Mouse (Mus musculus) central nervous system, embryonic 18 days (tissue): ENCODE data around the gene Gm5726. TPM values are rescaled to one million over a fixed set of nuclear protein-coding genes. Genes with fewer than 3 reads are reported as not detected.

Experiments used
- polyA plus RNA-seq: library from polyadenylated mRNA; depleted of rRNA; stranded (reverse); fragments of >200 nt; gene quantifications from 2 replicates; pipeline ENCODE4 v1.2.3, GENCODE M21; 2012; rRNA removed

The Gm5726 gene
- polyA plus RNA-seq = not detected in 2 replicates

DNA sequence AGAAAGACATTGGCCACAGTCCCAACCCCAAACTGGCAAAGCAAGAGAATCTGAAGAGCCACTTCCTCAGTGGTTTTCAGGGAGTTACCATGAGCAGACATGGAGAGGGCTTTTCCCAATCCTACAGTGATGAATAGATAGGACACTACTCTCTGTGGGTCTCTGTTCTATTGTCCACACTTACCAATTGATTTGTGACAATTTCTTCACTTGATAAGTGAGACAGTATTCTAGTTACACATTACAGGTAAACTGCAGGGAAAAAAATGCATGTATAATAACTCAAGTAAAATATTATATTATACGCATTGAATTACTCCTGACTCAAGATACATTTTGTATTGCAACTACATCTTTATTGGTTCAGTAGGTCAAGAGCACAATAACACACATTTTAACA, at the start of gene Gm5726:
Gm5726 (minus strand) TSS at position 101 of the 400 bp plus-strand sequence.

DNA sequence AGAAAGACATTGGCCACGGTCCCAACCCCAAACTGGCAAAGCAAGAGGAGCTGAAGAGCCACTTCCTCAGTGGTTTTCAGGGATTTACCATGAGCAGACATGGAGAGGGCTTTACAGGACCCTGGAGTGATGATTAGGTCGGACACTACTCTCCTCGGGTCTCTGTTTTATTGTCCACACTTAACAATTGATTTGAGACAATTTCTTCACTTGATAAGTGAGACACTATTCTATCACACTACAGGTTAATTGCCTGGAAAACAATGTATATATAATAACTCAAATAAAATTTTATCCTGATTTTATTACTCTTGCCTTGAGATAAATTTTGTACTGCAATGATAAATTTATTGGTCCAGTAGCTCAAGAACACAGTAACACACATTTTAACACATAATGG, 30.6 kb upstream of the Gm5726 start, which contains the start of gene Gm4141:
Gm4141 (minus strand) TSS at position 101 of the 400 bp plus-strand sequence.

DNA sequence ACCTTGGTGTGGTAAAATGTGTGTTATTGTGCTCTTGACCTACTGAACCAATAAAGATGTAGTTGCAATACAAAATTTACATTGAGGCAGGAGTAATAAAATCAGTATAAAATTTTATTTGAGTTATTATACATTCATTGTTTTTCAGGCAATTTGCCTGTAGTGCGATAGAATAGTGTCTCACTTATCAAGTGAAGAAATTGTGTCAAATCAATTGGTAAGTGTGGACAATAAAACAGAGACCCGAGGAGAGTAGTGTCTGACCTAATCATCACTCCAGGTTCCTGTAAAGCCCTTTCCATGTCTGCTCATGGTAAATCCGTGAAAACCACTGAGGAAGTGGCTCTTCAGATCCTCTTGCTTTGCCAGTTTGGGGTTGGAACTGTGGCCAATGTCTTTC, 12.0 kb downstream of the Gm5726 start, which contains the start of gene Vmn1r104:
Vmn1r104 (plus strand) TSS at position 301 of the 400 bp plus-strand sequence.

DNA sequence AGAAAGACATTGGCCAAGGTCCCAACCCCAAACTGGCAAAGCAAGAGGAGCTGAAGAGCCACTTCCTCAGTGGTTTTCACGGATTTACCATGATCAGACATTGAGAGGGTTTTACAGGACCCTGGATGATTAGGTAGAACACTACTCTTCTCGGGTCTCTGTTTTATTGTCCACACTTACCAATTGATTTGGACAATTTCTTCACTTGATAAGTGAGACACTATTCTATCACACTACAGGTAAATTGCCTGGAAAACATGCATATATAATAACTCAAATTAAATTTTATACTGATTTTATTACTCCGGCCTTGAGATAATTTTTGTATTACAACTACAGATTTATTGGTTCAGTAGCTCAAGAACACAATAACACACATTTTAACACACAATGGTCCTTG, 35.1 kb downstream of the Gm5726 start, which contains the start of gene Vmn1r103:
Vmn1r103 (minus strand) TSS at position 101 of the 400 bp plus-strand sequence.

Other genes with a start within 250 kb of the Gm5726 start
- not detected in 2 replicates for gene Gm4133, start 211.7 kb downstream of the Gm5726 start, polyA plus RNA-seq
- gene Gm5728, start 170.3 kb downstream of the Gm5726 start, polyA plus RNA-seq = not detected in 2 replicates
- not detected in 2 replicates for gene Vmn1r100, start 127.8 kb downstream of the Gm5726 start, polyA plus RNA-seq
- not detected in 2 replicates for gene Vmn1r101, start 103.2 kb downstream of the Gm5726 start, polyA plus RNA-seq
- gene Gm10670, start 70.8 kb downstream of the Gm5726 start, polyA plus RNA-seq = not detected in 2 replicates
- not detected in 2 replicates for gene Vmn1r103, start 35.2 kb downstream of the Gm5726 start, polyA plus RNA-seq
- not detected in 2 replicates for gene Vmn1r104, start 11.9 kb downstream of the Gm5726 start, polyA plus RNA-seq
- gene Gm4141, start 30.5 kb upstream of the Gm5726 start, polyA plus RNA-seq = not detected in 2 replicates
- not detected in 2 replicates for gene Gm4513, start 53.3 kb upstream of the Gm5726 start, polyA plus RNA-seq
- gene Vmn1r107, start 123.2 kb upstream of the Gm5726 start, polyA plus RNA-seq = not detected in 2 replicates
- not detected in 2 replicates for gene Vmn1r111, start 157.5 kb upstream of the Gm5726 start, polyA plus RNA-seq
- gene Gm10668, start 184.9 kb upstream of the Gm5726 start, polyA plus RNA-seq = not detected in 2 replicates
- gene Vmn1r112, start 225.4 kb upstream of the Gm5726 start, polyA plus RNA-seq = not detected in 2 replicates
- gene Vmn1r113, start 241.5 kb upstream of the Gm5726 start, polyA plus RNA-seq = not detected in 2 replicates